Mouse (Mus musculus) ZHBTc4 (cell line): Measurements from ENCODE around the gene Tspan10.
"Not testable (repeated sequence)": the region's sequence is repeated elsewhere in the genome, so short reads cannot be mapped to it uniquely, and the experiment has no call there.

Source experiments
- DNase-seq: peaks from one replicate; pipeline ENCODE4 v3.0.0-alpha.2; 2011; ENCODE audit warnings: low read depth, low spot score

Gene Tspan10

DNA sequence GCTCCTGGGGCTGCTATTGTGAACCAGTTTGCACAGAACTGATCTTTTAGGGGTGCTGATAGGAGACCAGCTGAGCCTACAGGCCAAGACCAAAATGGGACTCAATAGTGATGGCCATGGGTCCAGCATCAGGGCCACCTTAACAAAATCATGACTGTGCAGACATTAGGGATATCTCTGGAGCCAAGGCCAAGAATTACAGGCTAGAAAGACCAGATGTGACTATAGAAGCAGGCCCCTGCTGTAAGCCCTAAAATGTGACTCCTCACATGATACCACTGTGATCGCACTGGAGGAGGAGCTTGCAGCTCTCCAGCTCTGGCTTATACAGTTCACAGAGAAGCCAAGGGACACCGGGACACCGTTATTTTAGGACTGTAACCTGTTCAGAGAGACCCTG, at the start of gene Tspan10:
Gene Tspan10 (plus strand): TSS at position 301 of the 400 bp plus-strand sequence.
- no peak for DNase-seq

- no peak for DNase-seq
Observed at GRCm38 (mm10) chr11:120395661-120396060, 46.8 kb upstream of the Tspan10 start.

GRCm38 (mm10) chr11:120397602-120398001, 44.8 kb upstream of the Tspan10 start:
- DNase-seq, result no peak

GRCm38 (mm10) chr11:120399319-120399718, 43.1 kb upstream of the Tspan10 start:
- peak; percentile 48 for DNase-seq

- DNase-seq, result no peak
Observed at GRCm38 (mm10) chr11:120404814-120405213, 37.6 kb upstream of the Tspan10 start.

DNA sequence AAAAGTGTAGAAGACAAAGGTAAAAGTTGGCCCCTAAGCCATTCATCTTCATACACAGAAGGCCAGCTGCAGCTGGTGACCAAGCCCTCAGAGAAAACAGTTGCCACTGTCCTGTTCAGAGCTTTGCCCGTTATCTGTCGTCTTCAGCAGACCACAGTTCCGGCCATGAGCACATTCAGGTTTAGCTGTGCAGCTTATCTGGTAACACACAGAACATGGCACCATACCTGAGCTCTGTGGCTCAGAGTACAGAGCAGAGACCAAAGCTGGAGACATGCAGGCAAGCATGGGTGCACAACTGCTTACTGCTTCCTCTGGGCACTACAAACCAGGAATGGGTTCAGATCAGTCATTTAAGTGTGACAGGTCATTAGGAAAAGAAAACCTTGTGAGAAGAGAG, 36.6 kb upstream of the Tspan10 start:
- DNase-seq, result no peak

DNA sequence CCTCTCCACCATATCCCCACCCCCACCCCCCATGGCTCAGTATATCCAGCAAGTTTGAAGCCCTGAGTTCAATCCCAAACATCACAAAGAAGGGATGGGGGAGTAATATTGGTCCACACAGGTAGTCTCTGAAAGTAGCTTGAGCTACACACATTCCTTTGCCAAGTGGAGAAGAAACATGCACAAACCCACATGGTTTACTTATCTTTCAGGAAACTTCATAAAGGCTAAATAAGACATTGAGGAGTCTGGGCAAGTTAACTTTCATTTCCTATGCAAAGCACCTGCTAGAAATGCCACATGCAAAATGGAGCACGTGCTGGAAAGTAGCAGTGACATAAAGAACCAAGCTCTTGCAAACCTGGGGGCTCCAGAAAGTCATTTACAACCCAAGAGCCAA, 36.0 kb upstream of the Tspan10 start:
- DNase-seq, result no peak

GRCm38 (mm10) chr11:120413621-120414020, 28.8 kb upstream of the Tspan10 start:
- DNase-seq, result not testable (repeated sequence)

- DNase-seq, result no peak
Observed at GRCm38 (mm10) chr11:120417852-120418251, 24.6 kb upstream of the Tspan10 start.

DNA sequence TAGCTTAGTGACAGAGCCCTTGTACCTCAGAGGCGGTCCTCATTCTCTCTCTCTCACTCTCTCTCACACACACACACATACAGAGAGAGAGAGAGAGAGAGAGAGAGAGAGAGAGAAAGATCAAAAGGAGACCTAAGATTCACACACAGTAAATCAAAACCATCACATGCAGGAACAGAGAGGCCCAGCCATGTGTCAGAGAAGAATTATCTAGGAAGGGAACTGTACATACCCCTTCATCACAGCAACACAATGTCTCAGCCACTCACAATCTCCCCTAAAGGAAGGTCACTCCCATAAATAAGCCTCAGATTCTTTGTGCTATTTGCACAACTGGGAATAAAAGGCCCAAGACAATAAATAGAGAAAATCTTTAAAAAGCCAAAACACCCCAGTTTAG, 23.9 kb upstream of the Tspan10 start:
- DNase-seq, result no peak

DNA sequence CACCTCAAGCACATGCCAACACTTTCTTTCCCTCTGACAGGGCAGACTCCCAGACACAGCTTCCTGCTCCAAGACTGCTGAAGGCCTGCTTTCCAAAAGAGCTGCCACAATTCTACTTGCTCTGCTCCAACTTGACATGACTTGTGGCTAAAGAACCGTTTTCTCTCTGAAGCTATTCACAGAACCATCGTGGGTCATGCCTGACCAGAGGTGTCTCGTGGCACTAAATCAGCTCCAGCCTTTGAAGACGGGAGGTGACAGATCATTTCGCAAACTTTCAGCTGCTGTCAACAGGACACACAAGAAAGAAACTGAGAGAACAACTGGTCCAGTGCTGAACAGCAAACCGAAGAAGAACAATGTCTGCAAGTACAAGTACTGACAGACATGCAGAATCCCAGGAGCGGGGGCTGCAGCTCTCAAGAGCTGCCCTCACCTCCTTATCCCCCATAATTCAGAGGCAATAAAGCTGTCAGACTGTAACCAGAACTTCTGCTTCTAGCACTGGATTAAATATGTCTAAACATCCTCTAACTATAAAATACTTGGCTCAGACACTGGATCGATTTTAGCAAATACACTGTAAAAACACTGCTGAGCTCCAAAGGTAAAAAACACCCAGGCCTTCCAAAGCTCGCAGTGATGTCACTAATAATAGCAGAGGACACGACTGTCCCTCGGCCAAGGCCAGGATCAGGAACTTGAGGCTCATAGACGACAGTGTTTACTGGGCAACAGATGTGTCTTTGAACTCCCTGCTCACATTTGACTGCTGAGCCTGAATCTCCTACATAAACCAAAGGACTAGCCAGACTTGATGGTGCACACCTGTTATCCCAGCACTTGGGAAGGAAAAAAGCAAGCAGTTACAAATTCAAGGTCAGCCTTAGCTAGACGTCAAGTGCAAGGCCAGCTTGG, 19.5 kb upstream of the Tspan10 start:
- no peak for DNase-seq

- DNase-seq, result peak; percentile 91
Observed at GRCm38 (mm10) chr11:120423569-120424295, 18.7 kb upstream of the Tspan10 start.

GRCm38 (mm10) chr11:120426727-120427126, 15.7 kb upstream of the Tspan10 start:
- no peak for DNase-seq

GRCm38 (mm10) chr11:120437152-120437856, 5.1 kb upstream of the Tspan10 start, which contains the start of gene Nploc4:
Gene Nploc4 (minus strand): TSS chr11:120437708.
- DNase-seq, result peak; percentile 94

GRCm38 (mm10) chr11:120437857-120438385, 4.5 kb upstream of the Tspan10 start:
- DNase-seq, result no peak

- DNase-seq, result no peak
Observed at GRCm38 (mm10) chr11:120442765-120443280, 379 bp downstream of the Tspan10 start.

GRCm38 (mm10) chr11:120444106-120444505, 1.7 kb downstream of the Tspan10 start:
- DNase-seq, result no peak

DNA sequence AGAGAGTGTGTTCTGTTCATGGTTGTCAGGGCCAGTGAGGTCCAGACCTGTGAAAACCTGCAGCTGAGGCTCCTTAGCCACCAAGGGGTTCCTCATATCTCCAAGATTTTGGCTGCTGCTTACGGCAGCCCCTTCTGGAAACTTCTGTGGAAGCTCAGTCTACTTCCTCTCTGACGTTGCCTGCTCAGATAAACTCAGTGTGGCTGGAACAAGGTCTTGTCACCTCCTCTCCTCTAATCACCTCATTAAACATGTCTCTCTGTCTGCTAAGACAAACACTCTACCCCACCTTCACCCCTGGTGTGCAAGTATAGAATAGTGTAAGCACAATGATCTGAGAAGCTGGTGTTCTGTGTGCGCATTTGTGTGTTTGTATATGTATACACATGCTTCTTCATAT, 3.0 kb downstream of the Tspan10 start:
- DNase-seq, result no peak

DNA sequence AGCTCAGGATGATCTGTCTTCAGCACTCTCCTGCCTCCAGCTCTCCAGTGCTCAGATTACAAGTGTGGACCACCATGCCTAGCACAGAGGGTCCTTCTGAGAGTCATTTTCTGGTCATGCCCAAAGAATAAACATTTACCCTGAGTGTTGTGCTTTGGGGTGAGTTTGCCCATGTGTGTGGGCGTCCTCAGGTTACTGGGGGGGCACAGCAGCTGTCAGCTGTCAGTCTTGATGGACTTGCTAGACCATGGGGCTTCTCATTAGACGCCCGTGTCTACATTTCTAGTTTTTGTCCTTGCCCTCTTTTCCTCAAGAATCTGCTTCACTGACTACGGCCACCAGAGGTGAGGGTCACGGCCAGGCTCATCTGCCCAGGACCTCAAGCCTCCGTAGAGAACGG, 4.7 kb downstream of the Tspan10 start:
- no peak for DNase-seq

DNA sequence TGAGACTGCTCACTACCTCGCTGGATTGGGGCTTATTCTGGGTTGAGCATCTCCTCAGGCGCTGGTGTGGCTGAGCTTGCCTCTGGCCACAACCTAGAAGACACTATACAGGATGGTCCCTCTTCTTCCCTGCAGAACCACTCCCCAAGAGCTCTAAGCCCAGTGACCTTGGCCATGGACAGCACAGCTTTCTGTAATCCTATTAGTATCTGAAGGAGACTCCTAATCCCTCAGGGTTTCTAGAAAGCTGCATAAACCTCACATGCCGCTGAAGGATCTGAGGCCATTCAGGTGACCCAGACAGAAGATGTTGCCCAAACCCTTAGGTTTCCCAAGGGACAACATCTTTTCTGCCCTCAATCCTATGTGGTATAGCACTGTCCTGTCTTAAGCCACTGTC, 9.8 kb downstream of the Tspan10 start:
- DNase-seq, result no peak

DNA sequence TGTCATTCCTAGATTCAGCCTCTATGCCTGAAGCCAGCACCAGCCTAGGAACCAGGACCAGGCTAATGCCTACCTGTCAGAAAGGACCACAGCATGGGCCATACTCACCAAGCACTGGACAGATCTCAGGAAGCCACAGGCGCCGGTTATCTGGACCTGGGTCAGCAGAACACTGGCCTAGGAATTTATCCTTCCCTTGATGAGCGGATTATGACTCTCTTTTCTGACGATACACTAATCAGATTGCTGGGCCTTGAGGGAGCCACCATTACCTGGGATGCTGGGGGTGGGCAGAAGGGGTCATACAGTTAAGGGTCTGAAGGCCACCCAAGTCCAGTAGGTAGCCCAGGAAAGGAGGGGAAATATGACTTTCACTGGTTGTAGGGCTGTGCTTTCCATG, 10.9 kb downstream of the Tspan10 start, which contains the start of gene Pde6g:
Gene Pde6g (minus strand): TSS at position 195 of the 400 bp plus-strand sequence.
- DNase-seq, result no peak
